Mouse (Mus musculus) gastrocnemius, postnatal 14 days (tissue): ENCODE data around the gene Olfr360. TPM values are rescaled to one million over a fixed set of nuclear protein-coding genes. Genes with fewer than 3 reads are reported as not detected.
"Not testable (repeated sequence)": the region's sequence is repeated elsewhere in the genome, so short reads cannot be mapped to it uniquely, and the experiment has no call there.

ENCODE experiments used
- DNase-seq: peaks from one replicate; pipeline ENCODE4 v3.0.0; 2021; ENCODE audit warnings: mixed read lengths
- intact Hi-C: fragments of 180-260 bp; cut with DNase I; formaldehyde crosslinking; loops from one replicate; pipeline ENCODE4 v1.15.1; 2025; ENCODE audit warnings: low total_unique reads
- long read RNA-seq, 2 experiments: library from polyadenylated mRNA; stranded (forward); transcript quantifications; one replicate each; pipeline ENCODE4 v2.0.0; 2021
- total RNA-seq, 2 experiments: library from RNA; stranded (reverse); gene quantifications; 2 replicates each; pipeline ENCODE4 v1.2.3; 2021

Gene Olfr360
- not detected for total RNA-seq
- long read RNA-seq, experiment 1 = 0 reads
- long read RNA-seq, experiment 2 = 0 reads

GRCm38 (mm10) chr2:37065446-37065845 lies at the start of gene Olfr360:
Olfr360 (plus strand) TSS chr2:37065746.
- intact Hi-C loops = no loop called here
- DNase-seq = no peak

DNA sequence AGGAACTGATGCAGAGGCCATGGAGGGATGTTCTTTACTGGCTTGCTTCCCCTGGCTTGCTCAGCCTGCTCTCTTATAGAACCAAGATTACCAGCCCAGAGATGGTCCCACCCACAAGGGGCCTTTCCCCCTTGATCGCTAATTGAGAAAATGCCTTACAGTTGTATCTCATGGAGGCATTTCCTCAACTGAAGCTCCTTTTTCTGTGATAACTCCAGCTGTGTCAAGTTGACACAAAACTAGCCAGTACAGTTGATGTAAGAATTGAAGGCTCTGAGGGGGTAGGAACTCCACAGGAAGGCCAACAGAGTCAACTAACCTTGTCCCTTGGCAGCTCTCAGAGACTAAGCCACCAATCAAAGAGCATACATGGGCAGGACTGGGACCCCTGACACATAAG lies 23.6 kb downstream of the Olfr360 start, which contains the start of gene Olfr361:
TSS of gene Olfr361 (minus strand) at position 101 of the 400 bp plus-strand sequence.
- intact Hi-C loops, DNase-seq: not testable (repeated sequence)

GRCm38 (mm10) chr2:37117810-37118209 lies 52.3 kb downstream of the Olfr360 start, which contains the start of gene Olfr362:
Olfr362 (minus strand) TSS chr2:37117910.
- intact Hi-C loops = no loop called here
- DNase-seq = no peak

Other genes with a start within 250 kb of the Olfr360 start
- not detected for gene Olfr3, start 248.7 kb upstream of the Olfr360 start, total RNA-seq
- not detected for gene Olfr350, start 219.4 kb upstream of the Olfr360 start, total RNA-seq
- gene Olfr351, start 203.1 kb upstream of the Olfr360 start, total RNA-seq = not detected
- not detected for gene Olfr352, start 197.3 kb upstream of the Olfr360 start, total RNA-seq
- not detected for gene Olfr353, start 172.8 kb upstream of the Olfr360 start, total RNA-seq
- gene Olfr354, start 160.1 kb upstream of the Olfr360 start, total RNA-seq = not detected
- not detected for gene Olfr355, start 136.8 kb upstream of the Olfr360 start, total RNA-seq
- not detected for gene Olfr356, start 128.6 kb upstream of the Olfr360 start, total RNA-seq
- gene Olfr357, start 71.9 kb upstream of the Olfr360 start, total RNA-seq = not detected
- not detected for gene Olfr358, start 56.4 kb upstream of the Olfr360 start, total RNA-seq
- gene Olfr361, start 23.5 kb downstream of the Olfr360 start, total RNA-seq = not detected
- not detected for gene Olfr362, start 52.2 kb downstream of the Olfr360 start, total RNA-seq
- gene Olfr364-ps1, start 73.6 kb downstream of the Olfr360 start, total RNA-seq = not detected
- gene Olfr365, start 122.5 kb downstream of the Olfr360 start, total RNA-seq = not detected
- gene Olfr366, start 145.8 kb downstream of the Olfr360 start, total RNA-seq = not detected